Mouse (Mus musculus): ENCODE data around the gene Papolb. TPM values are rescaled to one million over a fixed set of nuclear protein-coding genes. Genes with fewer than 3 reads are reported as not detected.

Papolb gene
- polyA plus RNA-seq, 1 experiment from 2014 or later, result 0.14 TPM

- ATAC-seq, result no peak
- WGBS, result 80% methylated on average over 3 of the region's 3 CpGs
- no peaks in the 10 kb centered on the region for H3K27me3 ChIP-seq (ENCODE audit: control insufficient read depth, insufficient read depth, low read depth, low read length)
- no peaks in the 10 kb centered on the region for H3K9me3 ChIP-seq (replicated peaks; ENCODE audit: control insufficient read depth, low read length, poor library complexity, severe bottlenecking)
- H3K4me1 ChIP-seq (ENCODE audit: control insufficient read depth, insufficient read depth, low read length), result peaks cover 4% of the 10 kb centered on the region
- 0 out of 2 replicates have a peak, but pooled peaks cover 4% of the 10 kb centered on the region for H3K36me3 ChIP-seq (ENCODE audit: control insufficient read depth, insufficient read depth, low read length)
- no peak overlapping the region for H3K4me2 ChIP-seq (ENCODE audit: low read length)
- H3K27ac ChIP-seq (ENCODE audit: low read length), result no peak overlapping the region
- no peak overlapping the region for H3K9ac ChIP-seq (ENCODE audit: low read depth, low read length)
- H3K4me3 ChIP-seq (ENCODE audit: low read depth, low read length), result no peak overlapping the region
These were observed 25.7 kb downstream of the Papolb start for GRCm38 (mm10) chr5:142504175-142504574.

- 2% methylated on average over 3 of the region's 3 CpGs for WGBS
- no peaks in the 10 kb centered on the region for H3K9me3 ChIP-seq (replicated peaks; ENCODE audit: control insufficient read depth, low read length, poor library complexity, severe bottlenecking)
- no peak overlapping the region for H3K9ac ChIP-seq (ENCODE audit: low read depth, low read length)
- H3K4me2 ChIP-seq (ENCODE audit: low read length), result no peak overlapping the region
- H3K27me3 ChIP-seq (ENCODE audit: control insufficient read depth, insufficient read depth, low read depth, low read length), result no peaks in the 10 kb centered on the region
- 0 out of 2 replicates have a peak, but pooled peaks cover 7% of the 10 kb centered on the region for H3K36me3 ChIP-seq (ENCODE audit: control insufficient read depth, insufficient read depth, low read length)
- peak; percentile 85 for ATAC-seq
- H3K4me1 ChIP-seq (ENCODE audit: control insufficient read depth, insufficient read depth, low read length), result no peaks in the 10 kb centered on the region; the same call in 1 of the 2 replicates
- no peak overlapping the region for H3K4me3 ChIP-seq (ENCODE audit: low read depth, low read length)
- no peak overlapping the region for H3K27ac ChIP-seq (ENCODE audit: low read length)
These were observed 27.5 kb downstream of the Papolb start for GRCm38 (mm10) chr5:142502414-142502813.

GRCm38 (mm10) chr5:142500918-142501317 lies 29.0 kb downstream of the Papolb start:
- H3K4me1 ChIP-seq (ENCODE audit: control insufficient read depth, insufficient read depth, low read length), result no peaks in the 10 kb centered on the region; the same call in 1 of the 2 replicates
- 83% methylated on average over 10 of the region's 10 CpGs for WGBS
- no peak overlapping the region for H3K4me3 ChIP-seq (ENCODE audit: low read depth, low read length)
- no peak for ATAC-seq
- H3K36me3 ChIP-seq (ENCODE audit: control insufficient read depth, insufficient read depth, low read length), result 0 out of 2 replicates have a peak, but pooled peaks cover 3% of the 10 kb centered on the region
- H3K4me2 ChIP-seq (ENCODE audit: low read length), result no peak overlapping the region
- no peak overlapping the region for H3K9ac ChIP-seq (ENCODE audit: low read depth, low read length)
- H3K27ac ChIP-seq (ENCODE audit: low read length), result no peak overlapping the region
- H3K9me3 ChIP-seq (replicated peaks; ENCODE audit: control insufficient read depth, low read length, poor library complexity, severe bottlenecking), result no peaks in the 10 kb centered on the region
- no peaks in the 10 kb centered on the region for H3K27me3 ChIP-seq (ENCODE audit: control insufficient read depth, insufficient read depth, low read depth, low read length)

- Histone ChIP-seq H3K4me2 (ENCODE audit: low read length) (no peak overlapping the region), H3K4me1 (ENCODE audit: control insufficient read depth, insufficient read depth, low read length) (no peaks in the 10 kb centered on the region; the same call in 1 of the 2 replicates), H3K27ac (ENCODE audit: low read length) (no peak overlapping the region), H3K36me3 (ENCODE audit: control insufficient read depth, insufficient read depth, low read length) (0 out of 2 replicates have a peak, but pooled peaks cover 3% of the 10 kb centered on the region), H3K4me3 (ENCODE audit: low read depth, low read length) (no peak overlapping the region), H3K27me3 (ENCODE audit: control insufficient read depth, insufficient read depth, low read depth, low read length) (no peaks in the 10 kb centered on the region), H3K9me3 (replicated peaks; ENCODE audit: control insufficient read depth, low read length, poor library complexity, severe bottlenecking) (no peaks in the 10 kb centered on the region), H3K9ac (ENCODE audit: low read depth, low read length) (no peak overlapping the region)
- 25% methylated on average over 3 of the region's 3 CpGs for WGBS
- ATAC-seq, result no peak
These were observed 30.9 kb downstream of the Papolb start for GRCm38 (mm10) chr5:142498964-142499363.

- ATAC-seq, result no peak
These were observed 34.4 kb downstream of the Papolb start for GRCm38 (mm10) chr5:142495321-142496096.

GRCm38 (mm10) chr5:142493307-142493706 lies 36.6 kb downstream of the Papolb start:
- Histone ChIP-seq H3K4me1 (ENCODE audit: control insufficient read depth, insufficient read depth, low read length) (no peaks in the 10 kb centered on the region), H3K4me3 (ENCODE audit: low read depth, low read length) (no peak overlapping the region), H3K4me2 (ENCODE audit: low read length) (no peak overlapping the region), H3K27ac (ENCODE audit: low read length) (no peak overlapping the region), H3K9me3 (replicated peaks; ENCODE audit: control insufficient read depth, low read length, poor library complexity, severe bottlenecking) (no peaks in the 10 kb centered on the region), H3K27me3 (ENCODE audit: control insufficient read depth, insufficient read depth, low read depth, low read length) (no peaks in the 10 kb centered on the region), H3K36me3 (ENCODE audit: control insufficient read depth, insufficient read depth, low read length) (0 out of 2 replicates have a peak, but pooled peaks cover 3% of the 10 kb centered on the region), H3K9ac (ENCODE audit: low read depth, low read length) (no peak overlapping the region)
- no peak for ATAC-seq
- WGBS, result 87% methylated on average over 3 of the region's 3 CpGs

More at GRCm38 (mm10) chr5:142495321-142496096, 34.4 kb downstream of the Papolb start:
- 47% methylated on average over 14 of the region's 14 CpGs for WGBS
- no peak overlapping the region for H3K4me3 ChIP-seq (ENCODE audit: low read depth, low read length)
- H3K4me2 ChIP-seq (ENCODE audit: low read length), result no peak overlapping the region
- H3K4me1 ChIP-seq (ENCODE audit: control insufficient read depth, insufficient read depth, low read length), result no peaks in the 10 kb centered on the region; the same call in 1 of the 2 replicates
- H3K27ac ChIP-seq (ENCODE audit: low read length), result no peak overlapping the region
- H3K36me3 ChIP-seq (ENCODE audit: control insufficient read depth, insufficient read depth, low read length), result 0 out of 2 replicates have a peak, but pooled peaks cover 3% of the 10 kb centered on the region
- no peaks in the 10 kb centered on the region for H3K9me3 ChIP-seq (replicated peaks; ENCODE audit: control insufficient read depth, low read length, poor library complexity, severe bottlenecking)
- H3K9ac ChIP-seq (ENCODE audit: low read depth, low read length), result no peak overlapping the region
- no peaks in the 10 kb centered on the region for H3K27me3 ChIP-seq (ENCODE audit: control insufficient read depth, insufficient read depth, low read depth, low read length)

GRCm38 (mm10) chr5:142489955-142490707 lies 39.7 kb downstream of the Papolb start:
- H3K4me3 ChIP-seq (ENCODE audit: low read depth, low read length), result no peak overlapping the region
- 73% methylated on average over 9 of the region's 9 CpGs for WGBS

GRCm38 (mm10) chr5:142486654-142487053 lies 43.2 kb downstream of the Papolb start:
- Histone ChIP-seq H3K9me3 (replicated peaks; ENCODE audit: control insufficient read depth, low read length, poor library complexity, severe bottlenecking) (no peaks in the 10 kb centered on the region), H3K4me3 (ENCODE audit: low read depth, low read length) (no peak overlapping the region), H3K9ac (ENCODE audit: low read depth, low read length) (no peak overlapping the region), H3K27me3 (ENCODE audit: control insufficient read depth, insufficient read depth, low read depth, low read length) (no peaks in the 10 kb centered on the region), H3K4me2 (ENCODE audit: low read length) (no peak overlapping the region), H3K4me1 (ENCODE audit: control insufficient read depth, insufficient read depth, low read length) (no peaks in the 10 kb centered on the region), H3K27ac (ENCODE audit: low read length) (no peak overlapping the region), H3K36me3 (ENCODE audit: control insufficient read depth, insufficient read depth, low read length) (0 out of 2 replicates have a peak, but pooled peaks cover 3% of the 10 kb centered on the region)
- no peak for ATAC-seq
- WGBS, result 75% methylated on average over 9 of the region's 9 CpGs

More at GRCm38 (mm10) chr5:142489955-142490707, 39.7 kb downstream of the Papolb start:
- H3K4me1 ChIP-seq (ENCODE audit: control insufficient read depth, insufficient read depth, low read length), result no peaks in the 10 kb centered on the region
- H3K27ac ChIP-seq (ENCODE audit: low read length), result no peak overlapping the region
- H3K9me3 ChIP-seq (replicated peaks; ENCODE audit: control insufficient read depth, low read length, poor library complexity, severe bottlenecking), result no peaks in the 10 kb centered on the region
- H3K4me2 ChIP-seq (ENCODE audit: low read length), result no peak overlapping the region
- H3K9ac ChIP-seq (ENCODE audit: low read depth, low read length), result no peak overlapping the region
- no peaks in the 10 kb centered on the region for H3K27me3 ChIP-seq (ENCODE audit: control insufficient read depth, insufficient read depth, low read depth, low read length)
- no peak for ATAC-seq
- H3K36me3 ChIP-seq (ENCODE audit: control insufficient read depth, insufficient read depth, low read length), result 0 out of 2 replicates have a peak, but pooled peaks cover 3% of the 10 kb centered on the region
